Mouse (Mus musculus): ENCODE data around the gene Prickle1. TPM values are rescaled to one million over a fixed set of nuclear protein-coding genes. Genes with fewer than 3 reads are reported as not detected.

Prickle1 gene
- polyA plus RNA-seq, 1 experiment, result 5.9 TPM

DNA sequence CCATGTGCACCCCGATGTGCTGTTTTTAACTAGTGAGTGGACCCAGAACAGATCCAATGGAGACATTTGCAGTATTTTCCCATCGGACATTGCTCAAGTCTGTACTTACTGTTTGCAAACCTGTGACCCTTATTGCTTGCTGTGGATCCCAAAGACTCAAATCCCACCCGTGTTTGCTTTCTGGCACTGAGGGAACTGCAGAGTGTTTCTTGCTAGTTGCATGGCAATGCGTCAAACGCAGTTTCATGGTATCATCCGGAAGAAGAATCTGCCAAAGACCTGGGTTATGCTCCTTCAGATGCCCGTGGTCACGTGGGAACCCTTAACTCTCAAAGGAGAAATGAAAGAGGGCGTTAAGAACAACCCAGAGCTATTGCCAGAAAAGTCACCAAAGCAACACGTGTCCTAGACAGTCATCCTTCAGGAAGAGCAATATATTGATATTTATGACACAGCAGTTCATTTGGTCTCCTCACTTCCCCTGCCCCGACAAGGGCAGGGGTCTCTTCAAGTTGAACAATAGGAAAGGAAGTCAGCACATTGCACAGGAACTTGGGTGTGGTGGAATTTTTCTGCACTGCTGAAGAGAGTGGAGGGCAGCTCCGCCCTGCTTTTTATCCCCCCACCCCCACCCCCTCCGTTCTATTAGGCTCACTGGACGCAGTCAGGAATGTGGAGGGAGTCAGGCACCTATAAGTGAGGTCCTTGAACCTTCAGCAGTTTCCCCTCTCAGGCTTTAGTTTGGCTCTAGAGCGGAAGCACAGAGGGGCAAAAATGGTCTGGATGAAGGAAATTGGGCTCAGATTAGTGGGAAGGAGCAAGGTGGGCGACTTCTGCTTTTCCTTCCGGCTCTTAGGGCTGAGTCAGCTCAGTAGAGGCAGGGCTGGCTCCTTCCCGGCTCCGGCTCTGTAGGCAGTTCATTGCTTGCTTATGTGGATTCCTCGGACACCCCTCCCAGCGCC, 32.4 kb upstream of the Prickle1 start:
- DNase-seq, result peak; percentile 12
- no peaks in the 10 kb centered on the region for H3K36me3 ChIP-seq (ENCODE audit: control insufficient read depth, insufficient read depth, low read length)
- H3K4me3 ChIP-seq (ENCODE audit: insufficient read depth, low read depth, low read length), result peak overlapping the region; percentile 6; the same call in 1 of the 2 replicates
- TF ChIP-seq CTCF (conservative IDR thresholded peaks at IDR 0.05; ENCODE audit: insufficient read depth, insufficient read length, low read depth, low read length) (no peak), POLR2A (IDR thresholded peaks at IDR 0.05; ENCODE audit: low read depth, low read length) (no peak)
- no peaks in the 10 kb centered on the region for H3K27me3 ChIP-seq (replicated peaks; ENCODE audit: control insufficient read depth, insufficient read depth, low read length)
- H3K27ac ChIP-seq (ENCODE audit: insufficient read depth, low read depth, low read length), result no peak overlapping the region
- WGBS, result 52% methylated on average over 21 of the region's 21 CpGs
- H3K4me1 ChIP-seq (ENCODE audit: control insufficient read depth, insufficient read depth, low read length), result no peaks in the 10 kb centered on the region

- 74% methylated on average over 4 of the region's 4 CpGs for WGBS
- TF ChIP-seq POLR2A (IDR thresholded peaks at IDR 0.05; ENCODE audit: low read depth, low read length) (no peak), CTCF (conservative IDR thresholded peaks at IDR 0.05; ENCODE audit: insufficient read depth, insufficient read length, low read depth, low read length) (no peak)
- Histone ChIP-seq H3K4me1 (ENCODE audit: control insufficient read depth, insufficient read depth, low read length) (no peaks in the 10 kb centered on the region), H3K4me3 (ENCODE audit: insufficient read depth, low read depth, low read length) (no peak overlapping the region), H3K36me3 (ENCODE audit: control insufficient read depth, insufficient read depth, low read length) (no peaks in the 10 kb centered on the region), H3K27me3 (replicated peaks; ENCODE audit: control insufficient read depth, insufficient read depth, low read length) (no peaks in the 10 kb centered on the region), H3K27ac (ENCODE audit: insufficient read depth, low read depth, low read length) (no peak overlapping the region)
- DNase-seq, result no peak
These were observed 23.9 kb upstream of the Prickle1 start for GRCm38 (mm10) chr15:93619551-93619950.

- 52% methylated on average over 6 of the region's 6 CpGs for WGBS
- Histone ChIP-seq H3K36me3 (ENCODE audit: control insufficient read depth, insufficient read depth, low read length) (no peaks in the 10 kb centered on the region), H3K27ac (ENCODE audit: insufficient read depth, low read depth, low read length) (no peak overlapping the region), H3K27me3 (replicated peaks; ENCODE audit: control insufficient read depth, insufficient read depth, low read length) (no peaks in the 10 kb centered on the region), H3K4me1 (ENCODE audit: control insufficient read depth, insufficient read depth, low read length) (no peaks in the 10 kb centered on the region), H3K4me3 (ENCODE audit: insufficient read depth, low read depth, low read length) (no peak overlapping the region)
- no peak for TF ChIP-seq POLR2A (IDR thresholded peaks at IDR 0.05; ENCODE audit: low read depth, low read length)
- TF ChIP-seq CTCF (conservative IDR thresholded peaks at IDR 0.05; ENCODE audit: insufficient read depth, insufficient read length, low read depth, low read length), result no peak
- no peak for DNase-seq
These were observed 22.9 kb upstream of the Prickle1 start for GRCm38 (mm10) chr15:93618442-93619150.

- WGBS, result 93% methylated on average over 4 of the region's 4 CpGs
These were observed 20.6 kb upstream of the Prickle1 start for GRCm38 (mm10) chr15:93616277-93616676.

DNA sequence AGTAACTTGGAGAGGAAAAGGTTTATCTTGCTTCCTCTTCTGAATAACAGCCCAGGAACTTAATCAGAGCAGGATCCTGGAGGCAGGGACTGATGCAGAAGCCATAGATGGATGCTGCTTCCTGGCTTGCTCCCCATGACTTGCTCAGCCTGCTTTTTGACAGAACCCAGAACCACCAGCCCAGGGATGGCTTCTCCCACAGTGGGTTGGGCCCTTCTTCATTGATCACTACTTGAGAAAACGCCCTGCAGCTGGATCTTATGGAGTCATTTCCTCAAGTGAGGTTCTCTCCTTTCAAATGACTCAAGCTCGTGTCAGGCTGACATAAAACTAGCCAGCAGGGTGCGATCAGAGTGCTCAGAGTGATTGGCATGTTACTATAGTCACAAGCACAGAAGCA, 19.3 kb upstream of the Prickle1 start:
- WGBS, result 83% methylated on average over 3 of the region's 3 CpGs
- no peak overlapping the region for H3K4me3 ChIP-seq (ENCODE audit: insufficient read depth, low read depth, low read length)
- no peaks in the 10 kb centered on the region for H3K27me3 ChIP-seq (replicated peaks; ENCODE audit: control insufficient read depth, insufficient read depth, low read length)
- no peak for DNase-seq
- H3K36me3 ChIP-seq (ENCODE audit: control insufficient read depth, insufficient read depth, low read length), result no peaks in the 10 kb centered on the region
- H3K27ac ChIP-seq (ENCODE audit: insufficient read depth, low read depth, low read length), result no peak overlapping the region
- H3K4me1 ChIP-seq (ENCODE audit: control insufficient read depth, insufficient read depth, low read length), result no peaks in the 10 kb centered on the region
- no peak for TF ChIP-seq POLR2A (IDR thresholded peaks at IDR 0.05; ENCODE audit: low read depth, low read length)
- TF ChIP-seq CTCF (conservative IDR thresholded peaks at IDR 0.05; ENCODE audit: insufficient read depth, insufficient read length, low read depth, low read length), result no peak

More at GRCm38 (mm10) chr15:93616277-93616676, 20.6 kb upstream of the Prickle1 start:
- no peaks in the 10 kb centered on the region for H3K27me3 ChIP-seq (replicated peaks; ENCODE audit: control insufficient read depth, insufficient read depth, low read length)
- H3K4me1 ChIP-seq (ENCODE audit: control insufficient read depth, insufficient read depth, low read length), result no peaks in the 10 kb centered on the region
- TF ChIP-seq CTCF (conservative IDR thresholded peaks at IDR 0.05; ENCODE audit: insufficient read depth, insufficient read length, low read depth, low read length) (no peak), POLR2A (IDR thresholded peaks at IDR 0.05; ENCODE audit: low read depth, low read length) (no peak)
- H3K4me3 ChIP-seq (ENCODE audit: insufficient read depth, low read depth, low read length), result no peak overlapping the region
- H3K36me3 ChIP-seq (ENCODE audit: control insufficient read depth, insufficient read depth, low read length), result no peaks in the 10 kb centered on the region
- no peak overlapping the region for H3K27ac ChIP-seq (ENCODE audit: insufficient read depth, low read depth, low read length)
- DNase-seq, result no peak

GRCm38 (mm10) chr15:93613606-93614005, 17.9 kb upstream of the Prickle1 start:
- no peak for TF ChIP-seq CTCF (conservative IDR thresholded peaks at IDR 0.05; ENCODE audit: insufficient read depth, insufficient read length, low read depth, low read length)
- no peak for TF ChIP-seq POLR2A (IDR thresholded peaks at IDR 0.05; ENCODE audit: low read depth, low read length)
- Histone ChIP-seq H3K36me3 (ENCODE audit: control insufficient read depth, insufficient read depth, low read length) (no peaks in the 10 kb centered on the region), H3K4me3 (ENCODE audit: insufficient read depth, low read depth, low read length) (no peak overlapping the region), H3K27ac (ENCODE audit: insufficient read depth, low read depth, low read length) (no peak overlapping the region), H3K4me1 (ENCODE audit: control insufficient read depth, insufficient read depth, low read length) (no peaks in the 10 kb centered on the region), H3K27me3 (replicated peaks; ENCODE audit: control insufficient read depth, insufficient read depth, low read length) (no peaks in the 10 kb centered on the region)
- 79% methylated on average over 3 of the region's 3 CpGs for WGBS
- DNase-seq, result no peak
